Mouse (Mus musculus) intestine, postnatal 0 days (tissue): ENCODE measurements around the gene Drg2. TPM values are rescaled to one million over a fixed set of nuclear protein-coding genes. Genes with fewer than 3 reads are reported as not detected.
"Not testable (repeated sequence)": the region's sequence is repeated elsewhere in the genome, so short reads cannot be mapped to it uniquely, and the experiment has no call there.

Experiments
- ATAC-seq: fragments of 200-750 bp; cut with Nextera tagmentation; 2 replicates; pipeline ENCODE4 v1.8.0; 2017; ENCODE audit warnings: mild to moderate bottlenecking, moderate TSS enrichment, moderate library complexity
- H3K27ac ChIP-seq: fragments of 300-500 bp; sonication (generic); 2 replicates; pipeline ENCODE4 v1.5.1; 2014; ENCODE audit warnings: mild to moderate bottlenecking, low read depth, low read length, moderate library complexity
- H3K27me3 ChIP-seq: fragments of 300-500 bp; sonication (generic); replicated peaks from 2 replicates; pipeline ENCODE4 v1.6.1; 2014; ENCODE audit warnings: low read length, mixed read lengths; ENCODE audit not compliant: control insufficient read depth, insufficient read depth
- H3K36me3 ChIP-seq: fragments of 300-500 bp; sonication (generic); 2 replicates; pipeline ENCODE4 v1.6.1; 2014; ENCODE audit warnings: mild to moderate bottlenecking, moderate library complexity; ENCODE audit not compliant: control insufficient read depth, insufficient read depth
- H3K4me1 ChIP-seq: fragments of 300-500 bp; sonication (generic); replicated peaks from 2 replicates; pipeline ENCODE4 v1.6.1; 2014; ENCODE audit warnings: antibody characterized with exemption, low read length, mixed read lengths; ENCODE audit not compliant: control insufficient read depth, insufficient read depth
- H3K4me2 ChIP-seq: fragments of 300-500 bp; sonication (generic); replicated peaks from 2 replicates; pipeline ENCODE4 v1.6.1; 2014; ENCODE audit warnings: low read depth, mild to moderate bottlenecking, moderate library complexity
- H3K4me3 ChIP-seq: fragments of 300-500 bp; sonication (generic); 2 replicates; pipeline ENCODE4 v1.5.1; 2014; ENCODE audit warnings: low read depth, low read length
- H3K9ac ChIP-seq: fragments of 300-500 bp; sonication (generic); 2 replicates; pipeline ENCODE4 v1.6.1; 2014; ENCODE audit warnings: mild to moderate bottlenecking, low read depth, low read length
- H3K9me3 ChIP-seq: fragments of 300-500 bp; sonication (generic); 2 replicates; pipeline ENCODE4 v1.6.1; 2016; ENCODE audit warnings: mixed run types; ENCODE audit not compliant: control insufficient read depth
- CTCF ChIP-seq: sonication (generic); IDR thresholded peaks from 2 replicates; pipeline ENCODE4 v1.5.1; 2016; ENCODE audit warnings: low read depth, mild to moderate bottlenecking, control low read depth, antibody characterized with exemption, moderate library complexity
- WGBS: fragments of 180-500 bp; shearing (Covaris S2); extraction: QIAGEN DNeasy Blood & Tissue Kit; methylation state at CpG from one replicate; pipeline ENCODE4 v1.1.7; 2014; 5-methylcytosine and 5-hydroxymethylcytosine counted together
- polyA plus RNA-seq: library from polyadenylated mRNA; unstranded; fragments of >200 nt; fragmentation: Nextera tagmentation; extraction: Ambion mirVana; gene quantifications from 2 replicates; pipeline ENCODE4 v1.2.1, GENCODE M21; 2015

The Drg2 gene
- polyA plus RNA-seq, 1 experiment from 2014 or later, result 40.9 TPM

DNA sequence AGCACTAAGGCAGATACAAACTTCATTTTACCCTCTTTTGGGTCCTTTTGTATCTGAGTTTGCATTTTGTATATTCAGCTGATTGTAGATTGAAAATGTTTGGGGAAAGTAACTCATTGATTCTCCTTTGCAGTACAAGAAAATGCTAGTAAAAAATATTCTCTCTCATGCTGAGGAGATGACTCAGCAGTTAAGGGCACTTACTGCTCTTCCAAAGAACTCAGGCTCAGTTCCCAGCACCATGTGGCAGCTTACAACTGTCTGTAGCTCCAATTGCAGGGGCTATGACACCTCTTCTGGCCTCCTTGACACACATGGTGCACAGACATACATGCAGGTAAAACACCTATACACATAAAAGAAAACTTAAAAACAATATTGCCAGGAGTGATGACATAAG is 20.9 kb upstream of the Drg2 start:
- H3K4me1 ChIP-seq, result no peaks in the 10 kb centered on the region
- no peak for ATAC-seq

DNA sequence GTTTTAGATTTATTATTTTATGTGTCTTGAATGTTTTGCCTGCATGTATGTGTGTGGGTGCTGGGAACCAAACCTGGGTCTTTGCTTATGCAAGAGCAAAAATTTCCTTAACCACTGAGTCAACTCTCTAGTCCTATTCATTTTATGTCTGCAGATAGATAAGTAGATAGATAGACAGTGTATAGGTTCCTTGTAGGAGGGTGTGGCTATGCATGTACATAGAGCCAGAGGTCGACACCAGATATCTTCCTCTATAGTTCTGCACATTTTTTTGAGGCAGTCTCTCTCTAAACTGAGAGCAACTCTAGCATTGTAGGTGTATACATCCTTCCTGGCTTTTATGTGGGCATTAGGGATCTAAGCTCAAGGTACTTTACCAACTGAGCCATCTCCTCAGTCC is 19.3 kb upstream of the Drg2 start:
- no peak for ATAC-seq
- no peaks in the 10 kb centered on the region for H3K27me3 ChIP-seq
- H3K4me1 ChIP-seq, result no peaks in the 10 kb centered on the region
- no peak overlapping the region for H3K9ac ChIP-seq
- no peak overlapping the region for H3K4me2 ChIP-seq
- 54% methylated on average over 1 of the region's 1 CpGs for WGBS
- H3K9me3 ChIP-seq, result no peaks in the 10 kb centered on the region
- no peak for TF ChIP-seq CTCF
- H3K36me3 ChIP-seq, result peaks cover 76% of the 10 kb centered on the region
- no peak overlapping the region for H3K4me3 ChIP-seq
- H3K27ac ChIP-seq, result no peak overlapping the region

More for the DNA sequence above, 20.9 kb upstream of the Drg2 start:
- Histone ChIP-seq H3K27ac (no peak overlapping the region), H3K36me3 (peaks cover 65% of the 10 kb centered on the region), H3K4me2 (no peak overlapping the region), H3K4me3 (no peak overlapping the region), H3K9me3 (no peaks in the 10 kb centered on the region), H3K9ac (no peak overlapping the region), H3K27me3 (no peaks in the 10 kb centered on the region)
- no peak for TF ChIP-seq CTCF

DNA sequence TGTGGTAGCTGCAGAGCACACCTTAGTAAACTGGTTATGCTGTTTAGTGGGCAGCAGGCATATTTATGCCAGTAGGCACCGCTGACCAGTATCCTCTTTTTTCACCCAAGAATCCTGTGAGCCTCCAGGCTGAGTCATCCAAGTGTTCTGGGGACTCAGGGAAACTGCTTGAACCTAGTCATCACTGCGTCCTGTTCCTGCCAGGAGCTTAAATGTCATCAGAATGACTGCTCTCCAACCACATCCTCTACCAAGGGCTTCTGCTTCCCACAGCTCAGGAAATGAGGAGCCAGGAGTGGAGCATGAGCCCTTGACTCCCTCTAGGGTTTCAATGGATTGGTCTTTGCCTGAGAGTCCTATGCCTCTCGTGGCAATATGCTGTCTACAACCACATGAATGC is 17.8 kb upstream of the Drg2 start:
- no peaks in the 10 kb centered on the region for H3K9me3 ChIP-seq
- H3K27me3 ChIP-seq, result no peaks in the 10 kb centered on the region
- no peaks in the 10 kb centered on the region for H3K4me1 ChIP-seq
- H3K27ac ChIP-seq, result no peak overlapping the region
- no peak overlapping the region for H3K9ac ChIP-seq
- H3K4me2 ChIP-seq, result no peak overlapping the region
- WGBS, result 91% methylated on average over 3 of the region's 3 CpGs
- peaks cover 73% of the 10 kb centered on the region for H3K36me3 ChIP-seq
- ATAC-seq, result no peak
- TF ChIP-seq CTCF, result no peak
- no peak overlapping the region for H3K4me3 ChIP-seq

DNA sequence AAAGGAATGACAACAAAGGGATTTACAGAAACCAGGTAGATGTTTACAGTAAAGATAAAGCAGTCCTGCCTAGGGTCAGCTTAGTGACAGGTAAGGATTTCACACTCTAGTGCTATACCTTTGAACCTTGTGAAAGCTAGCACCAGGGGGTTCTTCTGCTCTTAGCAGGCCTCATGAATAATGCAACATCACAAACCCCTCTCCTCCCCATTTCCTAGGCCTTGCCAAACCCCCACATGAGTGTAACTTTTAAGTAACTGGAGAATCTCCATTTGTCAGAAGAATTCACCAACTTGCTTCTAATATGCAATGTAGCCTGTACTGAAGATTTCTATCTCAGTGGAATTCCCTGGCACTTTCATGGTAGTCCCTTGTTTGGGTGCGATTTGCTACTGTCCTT is 14.8 kb upstream of the Drg2 start:
- not testable (repeated sequence) for ATAC-seq, H3K4me3 ChIP-seq, H3K27ac ChIP-seq, H3K4me1 ChIP-seq, H3K9ac ChIP-seq, H3K4me2 ChIP-seq, H3K9me3 ChIP-seq, H3K27me3 ChIP-seq
- peaks cover 72% of the 10 kb centered on the region for H3K36me3 ChIP-seq
- WGBS, result 15% methylated on average over 1 of the region's 1 CpGs

DNA sequence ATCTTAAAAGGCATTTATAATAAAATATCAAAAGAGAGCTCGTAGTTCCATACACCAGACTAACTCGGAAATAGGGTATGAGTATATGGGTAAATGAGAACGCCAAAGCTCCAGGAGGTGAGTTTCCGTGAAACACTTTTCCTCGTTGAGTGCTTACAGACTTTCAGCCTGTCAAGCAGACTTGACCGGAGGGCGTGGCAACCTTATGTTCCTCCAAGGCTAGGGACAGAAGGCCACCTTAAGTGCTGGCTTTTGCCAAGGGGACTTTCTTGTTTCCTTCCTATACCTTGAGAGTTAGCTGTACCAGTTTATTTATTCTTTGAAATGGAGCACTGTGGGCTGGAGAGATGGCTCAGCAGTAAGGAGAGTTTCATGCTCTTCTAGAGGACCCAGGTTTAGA is 14.2 kb upstream of the Drg2 start:
- Histone ChIP-seq H3K4me1 (no peaks in the 10 kb centered on the region), H3K36me3 (peaks cover 67% of the 10 kb centered on the region)
- 30% methylated on average over 7 of the region's 7 CpGs for WGBS

DNA sequence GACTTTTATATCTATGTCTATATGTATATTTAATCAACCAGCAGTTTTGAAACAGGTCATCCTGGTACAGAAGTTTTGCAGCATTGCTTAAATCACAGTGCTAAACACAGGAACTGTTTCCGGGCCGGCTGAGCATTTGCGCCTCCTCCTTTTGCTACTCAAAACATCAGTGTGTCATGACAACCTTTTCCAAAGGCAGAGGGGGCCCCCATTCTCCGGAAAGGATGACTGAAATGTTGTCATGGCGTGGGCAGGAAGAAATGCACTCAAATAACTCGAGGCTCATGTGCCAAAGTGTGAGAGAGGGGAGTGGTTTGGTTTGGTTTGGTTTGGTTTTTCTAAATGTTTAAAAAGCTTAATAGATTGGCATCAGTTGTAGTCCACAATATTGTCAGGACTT is 11.5 kb upstream of the Drg2 start:
- TF ChIP-seq CTCF, result no peak
- no peaks in the 10 kb centered on the region for H3K9me3 ChIP-seq
- WGBS, result 89% methylated on average over 6 of the region's 6 CpGs
- no peak overlapping the region for H3K27ac ChIP-seq
- H3K4me1 ChIP-seq, result no peaks in the 10 kb centered on the region
- ATAC-seq, result no peak
- H3K27me3 ChIP-seq, result no peaks in the 10 kb centered on the region
- no peak overlapping the region for H3K9ac ChIP-seq
- H3K4me3 ChIP-seq, result no peak overlapping the region
- no peak overlapping the region for H3K4me2 ChIP-seq
- H3K36me3 ChIP-seq, result peaks cover 44% of the 10 kb centered on the region

More for the DNA sequence above, 14.2 kb upstream of the Drg2 start:
- Histone ChIP-seq H3K4me2 (no peak overlapping the region), H3K9me3 (no peaks in the 10 kb centered on the region), H3K27me3 (no peaks in the 10 kb centered on the region), H3K27ac (no peak overlapping the region), H3K4me3 (no peak overlapping the region), H3K9ac (no peak overlapping the region)
- no peak for TF ChIP-seq CTCF
- ATAC-seq, result no peak

DNA sequence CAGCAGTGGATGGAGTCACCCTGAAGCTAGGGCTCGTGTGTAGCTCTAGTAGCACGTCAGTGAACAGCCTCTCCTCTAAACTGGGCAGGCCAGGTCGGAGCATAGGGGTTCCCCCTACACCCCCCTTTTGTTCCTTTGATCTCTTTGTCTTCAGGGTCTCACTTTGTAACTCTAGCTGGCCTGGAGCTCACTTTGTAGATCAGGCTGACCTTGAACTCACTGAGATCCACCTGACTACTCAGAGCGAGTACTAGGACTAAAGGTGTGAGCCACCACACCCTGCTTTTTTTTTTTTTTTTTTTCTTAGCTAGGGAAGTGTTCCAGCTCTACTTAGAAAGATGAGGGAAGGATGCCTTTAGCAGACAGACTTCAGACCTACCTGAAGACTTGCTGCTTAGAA is 10.4 kb upstream of the Drg2 start:
- H3K4me2 ChIP-seq, result no peak overlapping the region
- no peak for TF ChIP-seq CTCF
- H3K4me3 ChIP-seq, result no peak overlapping the region
- H3K36me3 ChIP-seq, result peaks cover 33% of the 10 kb centered on the region
- no peaks in the 10 kb centered on the region for H3K4me1 ChIP-seq
- 69% methylated on average over 4 of the region's 4 CpGs for WGBS
- H3K27me3 ChIP-seq, result no peaks in the 10 kb centered on the region
- no peak for ATAC-seq
- no peak overlapping the region for H3K9ac ChIP-seq
- H3K9me3 ChIP-seq, result no peaks in the 10 kb centered on the region
- no peak overlapping the region for H3K27ac ChIP-seq
